In the genomic region with DNA sequence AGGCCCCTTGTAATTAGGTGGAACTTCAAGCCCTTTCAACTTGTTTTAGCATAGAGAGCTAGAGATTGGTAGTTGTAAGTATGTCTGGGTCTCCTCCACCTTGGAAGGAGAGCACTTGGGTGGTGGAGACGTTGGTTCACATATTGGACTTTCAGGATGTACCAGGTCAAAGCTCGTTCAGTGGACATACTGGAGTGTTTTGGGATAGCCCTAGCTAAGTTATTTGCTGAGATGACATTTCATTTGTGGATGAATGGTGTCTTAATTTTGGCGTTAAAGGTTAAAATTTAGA, we compare ENCODE assay signal across 8 mouse cellular contexts. TPM values are rescaled to one million over a fixed set of nuclear protein-coding genes. Genes with fewer than 3 reads are reported as not detected.
A peak's percentile ranks its signal among the peaks of the same experiment; 100 is the strongest.
DNase-seq lines count a peak whose midpoint lies in the region; ATAC-seq and TF ChIP-seq lines count a peak whose summit lies in the region.

No protein-coding gene starts in this region.

- H3K9me3 ChIP-seq in embryonic facial prominence, embryonic 11.5 days (replicated peaks; ENCODE audit: control insufficient read depth, low read length) = no peaks in the 10 kb centered on the region
- no peaks in the 10 kb centered on the region for H3K9me3 ChIP-seq in midbrain, embryonic 14.5 days (ENCODE audit: control insufficient read depth, low read length)

- WGBS in lung, adult 2 months = 9% methylated on average over 3 of the region's 3 CpGs
- 10% methylated on average over 3 of the region's 3 CpGs for WGBS in embryonic facial prominence, embryonic 11.5 days
- WGBS in midbrain, embryonic 14.5 days = 21% methylated on average over 3 of the region's 3 CpGs

- H3K27me3 ChIP-seq in embryonic facial prominence, embryonic 11.5 days (ENCODE audit: control insufficient read depth, insufficient read depth, low read length) = no peaks in the 10 kb centered on the region
- no peaks in the 10 kb centered on the region for H3K27me3 ChIP-seq in midbrain, embryonic 14.5 days (ENCODE audit: control insufficient read depth, insufficient read depth, low read length)

- no peak for TF ChIP-seq POLR2A in lung, adult 2 months (IDR thresholded peaks at IDR 0.05; ENCODE audit: borderline replicate concordance, extremely low read depth, low read depth, low read length)

- H3K4me2 ChIP-seq in embryonic facial prominence, embryonic 11.5 days (ENCODE audit: low read depth, low read length) = peak overlapping the region; percentile 48
- H3K4me2 ChIP-seq in midbrain, embryonic 14.5 days (ENCODE audit: low read length) = peak overlapping the region; percentile 89

- no peak for DNase-seq in lung, adult 2 months
- no peak for DNase-seq in lung, postnatal 14 days
- no peak for DNase-seq in embryonic facial prominence, embryonic 11.5 days (ENCODE audit: low spot score)
- peak; percentile 44 for DNase-seq in induced T-regulatory cell, adult 2 months (ENCODE audit: low read depth)
- DNase-seq in midbrain, embryonic 14.5 days = no peak
- no peak for DNase-seq in gastrocnemius, postnatal 10 days
- no peak for DNase-seq in B cell, adult 2 months

- peaks cover 3% of the 10 kb centered on the region for H3K4me1 ChIP-seq in lung, adult 2 months (ENCODE audit: control insufficient read depth, insufficient read depth, low read length)
- no peaks in the 10 kb centered on the region for H3K4me1 ChIP-seq in embryonic facial prominence, embryonic 11.5 days (ENCODE audit: control insufficient read depth, insufficient read depth, low read length)
- H3K4me1 ChIP-seq in midbrain, embryonic 14.5 days (ENCODE audit: control insufficient read depth, insufficient read depth, low read length) = peaks cover 18% of the 10 kb centered on the region

- no peaks in the 10 kb centered on the region for H3K36me3 ChIP-seq in embryonic facial prominence, embryonic 11.5 days (replicated peaks; ENCODE audit: control insufficient read depth, insufficient read depth, low read depth, low read length)
- H3K36me3 ChIP-seq in midbrain, embryonic 14.5 days (ENCODE audit: control insufficient read depth, insufficient read depth, low read length) = no peaks in the 10 kb centered on the region

- ATAC-seq in embryonic facial prominence, embryonic 11.5 days (replicated peaks; ENCODE audit: insufficient number of reproducible peaks, low FRiP score, low TSS enrichment, low read depth) = no peak
- no peak for ATAC-seq in midbrain, embryonic 14.5 days (ENCODE audit: low FRiP score, low TSS enrichment)
- no peak for ATAC-seq in CD4-positive, CD25-positive, alpha-beta regulatory T cell, adult 4 months

- peak overlapping the region; percentile 96 for H3K9ac ChIP-seq in embryonic facial prominence, embryonic 11.5 days (replicated peaks; ENCODE audit: low read length)
- H3K9ac ChIP-seq in midbrain, embryonic 14.5 days (replicated peaks; ENCODE audit: low read length) = peak overlapping the region; percentile 97

- peak overlapping the region; percentile 98; the same call in 1 of the 2 replicates for H3K27ac ChIP-seq in embryonic facial prominence, embryonic 11.5 days (replicated peaks; ENCODE audit: low read depth, low read length)
- no peak overlapping the region; the same call in 1 of the 2 replicates for H3K27ac ChIP-seq in midbrain, embryonic 14.5 days (replicated peaks; ENCODE audit: low read depth, low read length)

- H3K4me3 ChIP-seq in lung, adult 2 months (replicated peaks; ENCODE audit: extremely low read depth, low read depth, low read length) = peak overlapping the region; percentile 95
- peak overlapping the region; percentile 98 for H3K4me3 ChIP-seq in embryonic facial prominence, embryonic 11.5 days (ENCODE audit: low read depth, low read length)
- H3K4me3 ChIP-seq in midbrain, embryonic 14.5 days (replicated peaks; ENCODE audit: low read depth, low read length) = peak overlapping the region; percentile 95

- TF ChIP-seq CTCF in lung, adult 2 months (IDR thresholded peaks at IDR 0.05; ENCODE audit: insufficient read depth, low read length) = no peak

RNA-seq across cellular contexts. Expression of a gene that starts 1.4 kb away (rescaled TPM):
- 73.3 and 91.7 TPM in 2 replicates for polyA plus RNA-seq in lung, adult 2 months (2012; rRNA removed)
- 75.6 and 83.8 TPM in 2 replicates for polyA plus RNA-seq in embryonic facial prominence, embryonic 11.5 days (2014; fragmentation: Nextera tagmentation; extraction: Ambion mirVana)
- 111 and 116 TPM in 2 replicates for polyA plus RNA-seq in midbrain, embryonic 14.5 days (2014; fragmentation: Nextera tagmentation; extraction: Ambion mirVana)
- 10 to 100 TPM; 64.3 to 77.7 TPM for total RNA-seq in gastrocnemius, postnatal 10 days (2021)
- 100 to 1,000 TPM; 156 to 252 TPM for polyA plus RNA-seq in CD4-positive, CD25-positive, alpha-beta regulatory T cell, adult 4 months (2017; shearing (Covaris generic))

RNA-seq across cellular contexts. Expression of a gene that starts 40.2 kb away (rescaled TPM):
- polyA plus RNA-seq in lung, adult 2 months (2012; rRNA removed) = 66.3 and 194 TPM in 2 replicates
- polyA plus RNA-seq in embryonic facial prominence, embryonic 11.5 days (2014; fragmentation: Nextera tagmentation; extraction: Ambion mirVana) = 52.6 and 63.5 TPM in 2 replicates
- 57.8 and 65.4 TPM in 2 replicates for polyA plus RNA-seq in midbrain, embryonic 14.5 days (2014; fragmentation: Nextera tagmentation; extraction: Ambion mirVana)
- 10 to 100 TPM; 40.4 to 43.3 TPM for total RNA-seq in gastrocnemius, postnatal 10 days (2021)
- polyA plus RNA-seq in CD4-positive, CD25-positive, alpha-beta regulatory T cell, adult 4 months (2017; shearing (Covaris generic)) = 10 to 100 TPM in 1 of 2 experiments, 1 to 10 TPM in 1; 8.2 to 19.9 TPM
